Mouse (Mus musculus) C2C12 (cell line): ENCODE measurements at regions not wholly inside any gene's neighbourhood (a gene's known extent, or its start where the extent isn't known, plus 50 kb on each side); places are given as distances from the start of the nearest gene placed in this dataset.
A peak's percentile ranks its signal among the peaks of the same experiment; 100 is the strongest.

Source experiments
- CEBPB ChIP-seq: IDR thresholded peaks from one replicate; pipeline ENCODE4 v1.6.1; 2011; ENCODE audit warnings: low read depth, mild to moderate bottlenecking, control low read depth, moderate library complexity
- CTCF ChIP-seq: IDR thresholded peaks from one replicate; pipeline ENCODE4 v1.5.1; 2011; ENCODE audit not compliant: control insufficient read depth, insufficient read depth, insufficient read length
- FOSL1 ChIP-seq: IDR thresholded peaks from one replicate; pipeline ENCODE4 v1.8.0; 2011; ENCODE audit warnings: mild to moderate bottlenecking, low read length; ENCODE audit not compliant: poor library complexity, insufficient read depth, severe bottlenecking
- MAX ChIP-seq: IDR thresholded peaks from one replicate; pipeline ENCODE4 v1.6.1; 2011; ENCODE audit warnings: mild to moderate bottlenecking, control low read depth
- MYOD1 ChIP-seq: IDR thresholded peaks from one replicate; pipeline ENCODE4 v1.6.1; 2011; ENCODE audit warnings: low read depth; ENCODE audit not compliant: control insufficient read depth, insufficient read length
- MYOG ChIP-seq: IDR thresholded peaks from one replicate; pipeline ENCODE4 v1.6.1; 2011; ENCODE audit not compliant: control insufficient read depth, insufficient read length; ENCODE audit errors: extremely low read depth
- USF1 ChIP-seq: IDR thresholded peaks from one replicate; pipeline ENCODE4 v1.6.1; 2011; ENCODE audit warnings: low read depth, mild to moderate bottlenecking, control low read depth, moderate library complexity

GRCm38 (mm10) chr10:16635463-16635862 is 1087.6 kb upstream of the Cited2 start:
- no peak for TF ChIP-seq CTCF
- no peak for TF ChIP-seq CEBPB
- TF ChIP-seq MAX = no peak
- peak; percentile 78 for TF ChIP-seq MYOD1
- TF ChIP-seq USF1 = no peak
- no peak for TF ChIP-seq FOSL1
- no peak for TF ChIP-seq MYOG
